Mouse (Mus musculus) ES-E14 (cell line): ENCODE measurements around the gene Zbtb22. TPM values are rescaled to one million over a fixed set of nuclear protein-coding genes. Genes with fewer than 3 reads are reported as not detected.

ENCODE experiments used
- DNase-seq: peaks from one replicate; pipeline ENCODE4 v3.0.0-alpha.2; 2013; ENCODE audit warnings: low read depth, low spot score
- H3K27ac ChIP-seq: 2 replicates; pipeline ENCODE4 v1.5.1; 2012; ENCODE audit warnings: low read depth, mild to moderate bottlenecking, low read length, moderate library complexity, mixed read lengths; ENCODE audit not compliant: poor library complexity, insufficient read depth, severe bottlenecking
- H3K36me3 ChIP-seq: 2 replicates; pipeline ENCODE4 v1.6.1; 2012; ENCODE audit warnings: mild to moderate bottlenecking, low read length, moderate library complexity, mixed read lengths; ENCODE audit not compliant: control insufficient read depth, poor library complexity, insufficient read depth, severe bottlenecking
- H3K4me1 ChIP-seq, 2 experiments: fragments of 150-350 bp in 1 of 2; sonication (generic) in 1 of 2; 2 replicates each; pipeline ENCODE4 v1.6.1; 2012; ENCODE audit warnings: low read length in 2 of 2, mild to moderate bottlenecking in 1 of 2, mixed read lengths in 1 of 2; ENCODE audit not compliant: control insufficient read depth in 2 of 2, insufficient read depth in 2 of 2, poor library complexity in 1 of 2
- H3K4me3 ChIP-seq, 2 experiments: fragments of 150-350 bp in 1 of 2; sonication (generic) in 1 of 2; 2 replicates each; pipeline ENCODE4 v1.5.1; 2012; ENCODE audit warnings: low read length in 2 of 2, low read depth in 1 of 2, mild to moderate bottlenecking in 1 of 2, mixed read lengths in 1 of 2; ENCODE audit not compliant: insufficient read depth in 1 of 2, poor library complexity in 1 of 2, severe bottlenecking in 1 of 2
- H3K9ac ChIP-seq: 2 replicates; pipeline ENCODE4 v1.6.1; 2012; ENCODE audit warnings: low read depth, mild to moderate bottlenecking, low read length, mixed read lengths; ENCODE audit not compliant: poor library complexity, insufficient read depth, severe bottlenecking
- H3K9me3 ChIP-seq: fragments of 150-350 bp; sonication (generic); 2 replicates; pipeline ENCODE4 v1.6.1; 2012; ENCODE audit warnings: low read depth, mild to moderate bottlenecking, low read length; ENCODE audit not compliant: control insufficient read depth, insufficient read depth
- CHD2 ChIP-seq: IDR thresholded peaks from 2 replicates; pipeline ENCODE4 v1.6.1; 2014; ENCODE audit warnings: mild to moderate bottlenecking, low read depth, low read length, inconsistent platforms
- HCFC1 ChIP-seq: IDR thresholded peaks from 2 replicates; pipeline ENCODE4 v1.6.1; 2012; ENCODE audit warnings: low read length, inconsistent platforms, borderline replicate concordance; ENCODE audit not compliant: insufficient read depth
- MAFK ChIP-seq: IDR thresholded peaks from 2 replicates; pipeline ENCODE4 v1.6.1; 2014; ENCODE audit warnings: mild to moderate bottlenecking, low read depth, low read length, inconsistent platforms; ENCODE audit not compliant: insufficient read depth
- ZC3H11A ChIP-seq: IDR thresholded peaks from 2 replicates; pipeline ENCODE4 v1.6.1; 2012; ENCODE audit warnings: low read depth, mild to moderate bottlenecking, inconsistent platforms, low read length, borderline replicate concordance
- ZNF384 ChIP-seq: IDR thresholded peaks from 2 replicates; pipeline ENCODE4 v1.6.1; 2012; ENCODE audit warnings: low read depth, low read length, inconsistent platforms
- in situ Hi-C, 2 experiments: fragments of 600-800 bp; cut with MboI; formaldehyde crosslinking; loops; one replicate each; pipeline ENCODE4 v1.15.1; 2025; ENCODE audit warnings: low sequenced_read_pairs in 2 of 2, inconsistent platforms in 1 of 2; ENCODE audit not compliant: unreplicated experiment in 2 of 2
- total RNA-seq: library from RNA; depleted of rRNA; stranded (reverse); fragments of 300-350 nt; gene quantifications from 2 replicates; pipeline ENCODE4 v1.2.3, GENCODE M21; 2012

The Zbtb22 gene
- total RNA-seq, 1 experiment = 32.8 TPM

- no peak for TF ChIP-seq ZC3H11A
- no peaks in the 10 kb centered on the region for H3K9me3 ChIP-seq
- H3K4me3 ChIP-seq = peak overlapping the region; percentile 90 to 96
- H3K9ac ChIP-seq = peak overlapping the region; percentile 98
- peaks cover 44% of the 10 kb centered on the region for H3K36me3 ChIP-seq
- H3K4me1 ChIP-seq = peaks cover 0 to 4% of the 10 kb centered on the region in 2 experiments; a peak in 1 of 4 replicates
- in situ Hi-C loops = no loop called here
- peak overlapping the region; percentile 91 for H3K27ac ChIP-seq
- DNase-seq = no peak
Measured at GRCm38 (mm10) chr17:33953961-33954565, 38.4 kb downstream of the Zbtb22 start.

GRCm38 (mm10) chr17:33954646-33955554 is 39.2 kb downstream of the Zbtb22 start:
- in situ Hi-C loops = no loop called here
- Histone ChIP-seq H3K9me3 (no peaks in the 10 kb centered on the region), H3K9ac (peak overlapping the region; percentile 98), H3K4me3 (peak overlapping the region; percentile 90 to 96), H3K36me3 (peaks cover 42% of the 10 kb centered on the region), H3K4me1 (peaks cover 0 to 4% of the 10 kb centered on the region in 2 experiments; a peak in 1 of 4 replicates), H3K27ac (peak overlapping the region; percentile 91)
- no peak for DNase-seq
- TF ChIP-seq HCFC1 (no peak), ZC3H11A (no peak), ZNF384 (no peak), MAFK (no peak), CHD2 (no peak)

GRCm38 (mm10) chr17:33955555-33956214 is 40.0 kb downstream of the Zbtb22 start, which contains the start of the genes Vps52 and Rps18:
TSS of gene Vps52 (plus strand) at chr17:33955812.
TSS of gene Rps18 (minus strand) at chr17:33956001.
- peaks cover 0 to 1% of the 10 kb centered on the region in 2 experiments; a peak in 1 of 4 replicates for H3K4me1 ChIP-seq
- peak within 1 kb of the TSS; percentile 98 for H3K9ac ChIP-seq
- H3K4me3 ChIP-seq = peak within 1 kb of the TSS; percentile 90 to 96
- DNase-seq = peak; percentile 96
- in situ Hi-C loops = no loop called here
- peaks cover 42% of the 10 kb centered on the region for H3K36me3 ChIP-seq
- peak within 1 kb of the TSS; percentile 91 for H3K27ac ChIP-seq
- peak; percentile 50; the same call in 1 of the 2 replicates for TF ChIP-seq CHD2
- TF ChIP-seq HCFC1 = peak; percentile 90
- no peak for TF ChIP-seq ZNF384
- no peaks in the 10 kb centered on the region for H3K9me3 ChIP-seq

- Histone ChIP-seq H3K4me3 (peak overlapping the region; percentile 90 to 91), H3K9ac (peak overlapping the region; percentile 95), H3K36me3 (peaks cover 47% of the 10 kb centered on the region), H3K4me1 (peaks cover 0 to 1% of the 10 kb centered on the region in 2 experiments; a peak in 1 of 4 replicates), H3K9me3 (no peaks in the 10 kb centered on the region), H3K27ac (no peak overlapping the region)
- TF ChIP-seq CHD2 (no peak), ZNF384 (no peak), MAFK (no peak), ZC3H11A (no peak), HCFC1 (no peak)
- in situ Hi-C loops = no loop called here
- no peak for DNase-seq
Measured at GRCm38 (mm10) chr17:33956336-33956735, 40.6 kb downstream of the Zbtb22 start.
